Mouse (Mus musculus): Measurements from ENCODE around the gene Fry. TPM values are rescaled to one million over a fixed set of nuclear protein-coding genes. Genes with fewer than 3 reads are reported as not detected.
"Not testable (repeated sequence)": the region's sequence is repeated elsewhere in the genome, so short reads cannot be mapped to it uniquely, and the experiment has no call there.

Gene Fry
- total RNA-seq, 2 experiments from 2014 or later, result 73.5 to 85.7 TPM

DNA sequence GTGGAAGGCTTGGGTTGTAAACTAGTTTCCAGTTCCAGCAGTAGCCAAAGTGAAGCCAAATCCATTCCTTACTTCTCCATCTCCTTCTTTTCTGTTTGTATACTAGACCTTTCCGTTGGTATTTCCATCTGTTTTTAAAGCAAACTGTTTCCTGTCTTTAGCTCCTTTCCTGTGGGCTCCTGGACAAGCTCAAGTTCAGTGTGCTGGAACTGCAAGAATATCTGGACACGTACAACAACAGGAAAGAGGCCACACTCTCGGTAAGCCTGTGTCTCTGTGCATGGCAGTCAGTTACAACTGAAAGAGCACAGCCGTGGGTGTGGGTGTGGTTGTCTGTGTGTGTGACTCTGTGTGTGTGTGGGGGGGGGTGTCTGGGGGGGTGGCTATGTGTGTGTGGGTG is 360.2 kb downstream of the Fry start:
- intact Hi-C loops (cut with DNase I), result no loop called here
- TF ChIP-seq CTCF (IDR thresholded peaks at IDR 0.05), result no peak
- no peak for DNase-seq
- Histone ChIP-seq H3K27ac (peak overlapping the region; percentile 48; the same call in 1 of the 2 replicates), H3K4me3 (no peak overlapping the region)

DNA sequence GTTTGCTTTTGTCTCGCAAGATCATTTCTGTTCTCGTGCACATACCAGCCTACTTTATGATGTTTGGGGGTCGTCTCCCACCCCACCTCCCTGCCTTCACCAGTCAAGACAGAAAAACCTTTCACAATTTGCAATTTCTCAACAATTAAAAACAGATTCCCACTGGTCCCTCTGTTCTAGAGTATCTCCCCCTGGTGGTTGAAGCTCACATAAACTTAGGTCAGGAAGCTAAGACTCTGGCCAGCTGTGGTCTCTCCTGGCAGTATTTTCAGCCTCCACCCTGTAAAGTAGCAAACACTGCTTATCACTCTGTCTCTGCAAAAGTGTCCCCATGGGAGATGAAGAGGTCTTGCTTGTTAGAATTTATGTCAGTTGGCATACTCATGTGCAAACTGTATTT is 366.8 kb downstream of the Fry start:
- intact Hi-C loops (cut with DNase I), result no loop called here
- H3K4me3 ChIP-seq, result no peak overlapping the region

DNA sequence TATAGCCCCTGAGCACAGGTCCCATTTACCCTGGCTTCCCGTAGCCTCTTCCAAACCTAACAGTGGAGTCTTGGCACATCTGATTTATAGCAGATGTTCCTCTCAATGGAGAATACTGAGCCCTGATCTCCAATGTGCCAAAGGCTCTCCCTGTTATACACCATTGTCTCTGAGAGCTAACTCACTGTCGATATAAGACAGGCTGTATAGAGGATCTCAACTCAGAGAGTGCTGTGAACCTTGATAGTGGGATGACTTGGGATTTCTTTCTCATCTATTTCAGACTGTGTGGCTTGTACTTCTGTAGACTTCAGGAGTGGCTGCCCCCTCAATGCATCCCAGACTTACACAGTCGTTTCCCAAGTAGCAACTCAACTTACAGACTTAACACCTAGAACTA is 371.8 kb downstream of the Fry start:
- intact Hi-C loops (cut with DNase I), result no loop called here
- Histone ChIP-seq H3K4me3 (no peak overlapping the region), H3K27ac (no peak overlapping the region)
- TF ChIP-seq CTCF (IDR thresholded peaks at IDR 0.05), result no peak
- DNase-seq, result no peak

More for the DNA sequence above, 366.8 kb downstream of the Fry start:
- DNase-seq, result no peak
- peak; percentile 62 for TF ChIP-seq CTCF (IDR thresholded peaks at IDR 0.05)
- H3K27ac ChIP-seq, result no peak overlapping the region

DNA sequence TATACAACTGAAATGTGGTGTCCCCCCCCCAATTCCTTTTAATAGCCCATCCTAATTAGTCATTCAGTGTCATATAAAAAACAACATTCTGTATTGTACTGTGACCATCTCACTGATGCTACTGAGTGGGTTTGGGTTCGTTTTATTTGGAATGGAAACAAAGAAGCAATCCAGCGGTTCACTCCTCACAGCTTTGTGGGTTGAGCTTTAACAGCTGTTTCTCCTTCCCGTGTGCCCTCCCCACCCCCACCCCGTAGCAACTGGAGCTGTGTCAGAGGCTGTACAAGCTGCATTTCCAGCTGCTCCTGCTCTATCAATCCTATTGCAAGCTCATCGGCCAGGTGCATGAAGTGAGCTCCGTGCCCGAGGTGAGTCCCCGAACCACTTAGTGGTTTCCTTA is 372.4 kb downstream of the Fry start:
- no peak overlapping the region for H3K4me3 ChIP-seq
- DNase-seq, result no peak
- intact Hi-C loops (cut with DNase I), result no loop called here
- no peak for TF ChIP-seq CTCF (IDR thresholded peaks at IDR 0.05)
- H3K27ac ChIP-seq, result no peak overlapping the region

DNA sequence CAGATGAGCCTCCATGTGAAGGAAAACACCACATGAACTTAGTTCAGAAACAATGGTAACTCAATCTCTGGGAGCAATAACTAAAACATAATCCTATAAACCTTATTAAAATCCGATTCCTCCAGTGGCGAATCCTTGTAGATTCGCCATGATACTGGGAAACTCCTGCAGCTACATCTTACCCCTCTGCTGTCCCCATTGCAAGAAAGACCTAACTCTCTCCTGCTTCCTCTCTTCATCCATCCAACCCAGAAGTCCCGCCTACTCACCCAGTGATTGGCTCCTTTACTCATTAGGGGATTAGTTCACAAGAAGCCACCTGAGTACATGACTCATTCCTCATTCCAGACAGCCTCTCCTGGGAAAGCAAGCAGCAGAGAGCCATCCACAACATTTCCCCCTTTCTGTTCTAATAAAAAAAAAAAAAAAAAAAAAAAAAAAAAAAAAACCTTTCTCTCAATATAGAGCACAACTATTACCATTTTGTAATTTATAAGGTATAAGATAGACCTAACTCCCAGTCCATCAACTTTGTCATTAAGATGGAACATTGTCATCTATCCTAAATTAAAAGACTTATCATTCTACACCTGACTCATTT is 373.2 kb downstream of the Fry start:
- H3K27ac ChIP-seq; DNase-seq; H3K4me3 ChIP-seq; intact Hi-C loops (cut with DNase I): not testable (repeated sequence)

DNA sequence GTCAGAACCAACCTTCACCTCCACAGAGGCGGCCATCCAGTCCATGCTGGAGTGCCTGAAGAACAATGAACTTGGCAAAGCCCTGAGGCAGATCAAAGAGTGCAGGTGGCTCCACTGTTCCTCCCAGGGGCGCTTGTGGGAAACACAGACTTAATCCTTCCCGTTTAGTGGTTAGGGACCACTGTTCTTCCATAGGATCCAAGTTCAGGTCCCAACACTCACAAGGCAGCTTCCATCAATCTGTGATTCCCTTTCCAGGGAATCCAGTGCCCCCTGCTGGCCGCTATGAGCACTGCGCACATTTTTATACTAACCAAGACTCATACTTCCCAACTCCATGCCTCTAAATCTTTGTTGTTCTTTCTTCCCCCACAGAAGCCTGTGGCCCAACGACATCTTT is 377.3 kb downstream of the Fry start:
- H3K4me3 ChIP-seq, result no peak overlapping the region
- intact Hi-C loops (cut with DNase I), result loop anchor here (2.0 kb wide), 1 partner anchor 55 kb away; no protein-coding TSS in a partner anchor
- DNase-seq, result peak; percentile 56
- no peak overlapping the region for H3K27ac ChIP-seq
- TF ChIP-seq CTCF (IDR thresholded peaks at IDR 0.05), result peak; percentile 89

DNA sequence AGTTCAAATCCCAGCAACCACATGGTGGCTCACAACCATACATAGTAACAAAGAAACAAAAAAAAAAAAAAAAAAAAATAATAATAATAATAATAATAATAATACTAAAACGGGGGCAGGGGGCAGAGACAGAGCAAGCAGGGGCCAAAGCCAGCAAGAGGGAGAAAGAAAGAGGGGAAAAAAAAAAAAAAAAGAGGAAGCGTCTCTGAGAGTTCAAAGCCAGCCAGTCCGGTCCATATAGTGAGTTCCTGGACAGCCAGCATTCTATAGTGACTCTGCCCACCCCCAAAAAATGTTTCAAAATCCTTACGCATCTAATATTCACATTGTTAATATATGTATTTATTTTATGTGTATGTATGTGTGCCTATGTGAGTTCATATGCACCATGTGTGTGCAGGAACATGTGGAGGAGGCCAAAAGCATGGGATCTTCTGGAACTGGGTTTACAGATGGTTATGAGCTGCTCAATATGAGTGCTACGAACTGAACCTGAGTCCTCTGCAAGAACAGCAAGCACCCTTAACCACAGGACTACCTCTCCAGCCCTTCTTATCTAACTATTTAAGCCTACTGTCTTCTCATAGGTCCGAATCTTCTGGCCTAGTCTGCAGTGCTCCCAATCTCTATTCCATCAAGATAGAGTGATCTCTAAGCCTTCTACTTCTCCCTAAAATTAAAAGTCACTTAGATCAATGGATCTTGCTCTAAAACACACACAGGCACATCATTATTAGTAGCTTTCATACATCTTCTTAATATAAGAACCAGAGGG is 392.2 kb downstream of the Fry start:
- intact Hi-C loops (cut with DNase I), result no loop called here
- H3K4me3 ChIP-seq, result no peak overlapping the region
- DNase-seq, result no peak
- TF ChIP-seq CTCF (IDR thresholded peaks at IDR 0.05), result no peak
- H3K27ac ChIP-seq, result no peak overlapping the region

DNA sequence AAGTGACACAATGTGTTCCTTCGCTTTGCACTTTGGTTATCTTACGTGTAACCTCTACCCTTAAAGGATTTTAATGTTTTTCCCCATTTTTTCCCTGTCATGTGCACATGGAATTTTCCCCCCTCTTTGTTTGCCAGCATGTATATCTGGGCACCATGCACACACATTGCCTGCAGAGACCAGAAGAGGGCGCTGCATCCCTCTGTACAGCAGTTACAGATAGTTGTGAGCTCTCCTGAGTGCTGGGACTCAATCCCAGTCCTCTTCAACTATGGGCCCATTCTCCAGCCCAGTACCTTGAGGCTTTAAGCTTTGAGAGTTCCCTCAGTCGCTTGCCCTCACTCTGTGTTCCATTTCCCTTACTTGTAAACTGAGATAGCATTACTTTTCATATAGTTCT is 394.8 kb downstream of the Fry start:
- Histone ChIP-seq H3K4me3 (no peak overlapping the region), H3K27ac (no peak overlapping the region)
- intact Hi-C loops (cut with DNase I), result no loop called here
- DNase-seq, result no peak
- no peak for TF ChIP-seq CTCF (IDR thresholded peaks at IDR 0.05)

DNA sequence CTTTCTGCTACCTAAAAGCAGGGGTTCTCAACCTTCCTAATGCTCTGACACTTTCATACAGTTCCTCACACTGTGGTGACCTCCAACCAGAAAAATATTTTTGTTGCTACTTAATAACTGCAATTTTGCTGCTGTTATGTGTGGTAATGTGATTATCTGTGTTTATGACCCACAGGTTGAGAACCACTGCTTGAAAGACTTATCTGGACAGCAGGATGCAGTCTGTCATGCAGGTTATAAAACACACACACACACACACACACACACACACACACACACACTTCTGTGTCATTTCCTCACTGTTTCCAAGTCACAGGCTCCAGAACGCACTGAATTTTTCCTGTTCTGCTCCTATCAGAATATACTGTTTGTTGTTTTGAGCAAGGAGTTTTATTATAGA is 395.6 kb downstream of the Fry start:
- DNase-seq, result no peak
- H3K27ac ChIP-seq, result no peak overlapping the region
- TF ChIP-seq CTCF (IDR thresholded peaks at IDR 0.05), result no peak
- no peak overlapping the region for H3K4me3 ChIP-seq
- intact Hi-C loops (cut with DNase I), result no loop called here

DNA sequence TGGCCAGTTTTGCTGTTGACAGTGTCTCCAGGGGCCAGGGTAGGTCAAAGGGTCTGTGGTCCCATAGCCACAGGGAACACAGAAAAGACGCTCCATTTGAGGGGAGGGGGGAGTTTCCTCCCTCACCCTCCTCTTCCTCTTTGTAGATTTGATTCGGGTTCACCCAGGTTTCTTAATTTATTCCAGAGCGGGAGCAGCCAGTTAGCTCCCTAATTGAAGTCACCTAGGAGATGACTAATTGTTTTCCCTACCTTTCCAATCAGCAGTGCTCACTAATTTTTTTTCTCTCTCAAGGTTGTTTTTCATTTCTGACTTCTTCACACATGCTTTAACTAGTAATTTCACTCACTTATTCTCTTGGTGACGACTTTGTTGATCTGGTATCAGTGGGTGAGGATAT is 399.6 kb downstream of the Fry start, which contains the start of gene Zar1l:
Gene Zar1l, minus strand, starts transcription at position 101 of the 400 bp plus-strand sequence.
- no peak for TF ChIP-seq CTCF (IDR thresholded peaks at IDR 0.05)
- DNase-seq, result no peak
- intact Hi-C loops (cut with DNase I), result no loop called here
- Histone ChIP-seq H3K4me3 (no peak within 1 kb of the TSS), H3K27ac (no peak within 1 kb of the TSS)

DNA sequence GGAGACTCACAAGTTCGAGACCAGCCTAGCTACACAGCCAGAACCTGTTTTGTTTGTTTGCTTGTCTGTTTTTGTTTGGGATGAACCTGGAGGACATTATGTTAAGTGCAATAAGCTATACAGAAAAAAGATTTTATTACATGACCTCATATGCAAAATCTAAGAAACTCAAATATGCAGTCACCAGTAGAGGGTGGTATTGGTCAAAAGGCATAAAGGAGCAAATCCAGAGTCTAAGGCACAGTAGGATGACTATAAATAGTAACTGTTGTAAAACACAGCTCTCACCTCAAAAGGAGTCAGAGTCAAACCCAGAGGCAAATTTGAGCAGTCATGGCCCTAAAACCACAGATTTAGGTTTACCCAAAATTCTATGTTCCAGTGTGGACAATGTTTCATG is 401.1 kb downstream of the Fry start:
- Histone ChIP-seq H3K27ac (no peak overlapping the region), H3K4me3 (no peak overlapping the region)
- DNase-seq, result no peak
- TF ChIP-seq CTCF (IDR thresholded peaks at IDR 0.05), result peak; percentile 57
- intact Hi-C loops (cut with DNase I), result no loop called here

DNA sequence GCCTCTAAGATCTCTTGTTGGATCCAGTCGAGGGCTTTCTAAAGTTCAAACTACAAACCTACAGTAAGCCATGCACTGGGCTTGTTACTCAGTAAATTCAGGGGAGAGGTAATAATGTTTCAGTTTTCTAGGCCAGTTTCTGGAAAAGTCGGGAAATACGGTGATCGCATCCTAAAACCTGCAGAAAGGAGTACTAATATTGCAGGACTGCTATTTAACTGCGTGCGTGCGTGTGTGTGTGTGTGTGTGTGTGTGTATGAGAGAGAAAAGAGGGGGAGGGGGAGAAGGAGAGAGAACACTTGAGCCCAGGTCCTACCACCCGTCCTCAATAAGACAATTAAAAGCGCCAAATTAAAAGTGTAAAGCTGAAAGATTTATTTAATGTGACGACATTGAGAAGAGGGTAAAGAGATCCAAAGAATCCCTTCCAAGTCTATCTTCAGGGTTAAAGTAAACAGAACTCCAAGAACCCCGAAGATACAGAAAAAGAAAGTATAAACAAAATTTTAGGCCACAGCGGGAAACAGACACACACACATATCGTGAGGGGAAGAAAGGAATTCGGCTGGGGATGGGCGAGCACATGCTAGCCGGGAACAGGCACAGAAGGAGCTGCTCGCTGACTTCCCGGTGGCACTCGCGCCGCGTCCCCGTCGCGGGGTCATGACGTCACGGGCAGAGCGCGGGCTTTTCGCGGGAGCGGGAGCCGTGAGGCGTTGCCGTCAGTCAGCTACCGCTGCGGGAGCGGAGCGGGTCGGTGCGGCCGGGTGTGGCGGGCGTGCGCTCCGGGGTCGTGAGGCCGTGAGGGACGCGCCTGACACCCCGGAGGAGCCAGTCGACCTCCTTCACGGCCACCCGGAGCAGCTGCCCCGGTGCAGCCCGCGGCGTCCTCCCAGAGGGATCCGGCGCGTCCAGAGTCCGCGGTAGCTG is 403.8 kb downstream of the Fry start, which contains the start of gene Brca2:
Gene Brca2, plus strand, starts transcription at position 694 of the 930 bp plus-strand sequence.
- DNase-seq, result peak; percentile 94
- TF ChIP-seq CTCF (IDR thresholded peaks at IDR 0.05), result no peak
- intact Hi-C loops (cut with DNase I), result loop anchor here (5.0 kb wide), 2 partner anchors 145 to 845 kb away; partner anchors contain the start of gene N4bp2l2

More for the DNA sequence above, 403.8 kb downstream of the Fry start, which contains the start of gene Brca2:
- Histone ChIP-seq H3K27ac (peak within 1 kb of the TSS; percentile 87), H3K4me3 (peak within 1 kb of the TSS; percentile 92)
